In the genomic region with DNA sequence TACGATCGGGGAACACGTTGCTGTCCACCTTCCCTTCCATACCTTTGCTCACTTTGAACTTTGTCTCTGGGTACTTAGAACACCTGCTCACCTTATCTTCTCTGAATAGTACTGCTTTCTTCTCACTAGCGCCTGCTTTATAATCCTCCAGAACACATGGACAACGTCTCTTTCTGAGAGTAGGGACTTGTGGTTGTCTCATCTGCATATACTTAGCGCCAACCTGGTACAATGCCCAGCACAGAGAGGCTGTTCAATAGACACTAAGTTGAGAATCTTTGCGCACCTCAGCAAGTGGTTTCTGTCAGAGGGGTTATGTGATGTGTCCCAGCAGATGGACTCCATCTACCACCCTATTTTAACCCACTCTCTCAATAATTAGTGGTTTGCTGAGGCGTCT, we compare ENCODE assay signal across 8 mouse cellular contexts. TPM values are rescaled to one million over a fixed set of nuclear protein-coding genes. Genes with fewer than 3 reads are reported as not detected.
A peak's percentile ranks its signal among the peaks of the same experiment; 100 is the strongest.
DNase-seq lines count a peak whose midpoint lies in the region; ATAC-seq and TF ChIP-seq lines count a peak whose summit lies in the region.

No protein-coding gene starts in this region.

- peaks cover 24% of the 10 kb centered on the region for H3K36me3 ChIP-seq in kidney, embryonic 15.5 days
- H3K36me3 ChIP-seq in hindbrain, postnatal 0 days (ENCODE audit: insufficient read depth, low read length) = peaks cover 4% of the 10 kb centered on the region; the same call in 1 of the 2 replicates
- H3K36me3 ChIP-seq in midbrain, postnatal 0 days (ENCODE audit: insufficient read depth, low read length) = peaks cover 14% of the 10 kb centered on the region

- WGBS in kidney, embryonic 15.5 days = 47% methylated on average over 8 of the region's 8 CpGs
- 54% methylated on average over 8 of the region's 8 CpGs for WGBS in hindbrain, postnatal 0 days
- WGBS in midbrain, postnatal 0 days = 55% methylated on average over 8 of the region's 8 CpGs

- H3K4me3 ChIP-seq in kidney, embryonic 15.5 days (replicated peaks) = peak overlapping the region; percentile 90
- peak overlapping the region; percentile 79 for H3K4me3 ChIP-seq in hindbrain, postnatal 0 days (ENCODE audit: low read length)
- H3K4me3 ChIP-seq in midbrain, postnatal 0 days (ENCODE audit: low read depth, low read length) = peak overlapping the region; percentile 53

- ATAC-seq in kidney, embryonic 15.5 days (replicated peaks; ENCODE audit: low FRiP score) = no peak
- no peak for ATAC-seq in hindbrain, postnatal 0 days
- no peak for ATAC-seq in midbrain, postnatal 0 days (ENCODE audit: low FRiP score)

- no peaks in the 10 kb centered on the region for H3K27me3 ChIP-seq in kidney, embryonic 15.5 days
- no peaks in the 10 kb centered on the region for H3K27me3 ChIP-seq in hindbrain, postnatal 0 days (ENCODE audit: insufficient read depth, low read length)
- H3K27me3 ChIP-seq in midbrain, postnatal 0 days (ENCODE audit: insufficient read depth, low read length) = no peaks in the 10 kb centered on the region

- H3K9ac ChIP-seq in kidney, embryonic 15.5 days = peak overlapping the region; percentile 69
- H3K9ac ChIP-seq in hindbrain, postnatal 0 days (replicated peaks; ENCODE audit: low read length) = peak overlapping the region; percentile 84
- H3K9ac ChIP-seq in midbrain, postnatal 0 days (replicated peaks; ENCODE audit: low read length, poor library complexity, severe bottlenecking) = no peak overlapping the region

- no peak for TF ChIP-seq CTCF in hindbrain, postnatal 0 days (IDR thresholded peaks at IDR 0.05; ENCODE audit: low read depth)
- TF ChIP-seq CTCF in midbrain, postnatal 0 days (IDR thresholded peaks at IDR 0.05) = no peak

- no peak overlapping the region for H3K27ac ChIP-seq in kidney, embryonic 15.5 days
- peak overlapping the region; percentile 98; the same call in 1 of the 2 replicates for H3K27ac ChIP-seq in hindbrain, postnatal 0 days
- no peak overlapping the region for H3K27ac ChIP-seq in midbrain, postnatal 0 days (ENCODE audit: low read depth, low read length)

- H3K9me3 ChIP-seq in kidney, embryonic 15.5 days (replicated peaks) = no peaks in the 10 kb centered on the region
- H3K9me3 ChIP-seq in hindbrain, postnatal 0 days (ENCODE audit: low read length) = no peaks in the 10 kb centered on the region
- H3K9me3 ChIP-seq in midbrain, postnatal 0 days (ENCODE audit: low read length) = no peaks in the 10 kb centered on the region

- peak overlapping the region; percentile 89 for H3K4me2 ChIP-seq in kidney, embryonic 15.5 days
- H3K4me2 ChIP-seq in hindbrain, postnatal 0 days (ENCODE audit: low read depth, low read length) = peak overlapping the region; percentile 84
- peak overlapping the region; percentile 81 for H3K4me2 ChIP-seq in midbrain, postnatal 0 days (ENCODE audit: low read depth, low read length, poor library complexity, severe bottlenecking)

- no peak for DNase-seq in kidney, postnatal 36 days
- DNase-seq in c-Kit-positive CD71-positive TER-119-positive erythroid progenitor cells, embryonic 14.5 days (ENCODE audit: low spot score) = peak; percentile 35
- no peak for DNase-seq in hindbrain, postnatal 0 days (ENCODE audit: low spot score)
- no peak for DNase-seq in midbrain, postnatal 0 days (ENCODE audit: low spot score)
- DNase-seq in urinary bladder, postnatal 4 days (ENCODE audit: low spot score in 2 of 2) = no peak
- no peak for DNase-seq in thymus, postnatal 25 days
- DNase-seq in lung, postnatal 4 days = no peak

- H3K4me1 ChIP-seq in kidney, embryonic 15.5 days = peaks cover 32% of the 10 kb centered on the region
- peaks cover 21% of the 10 kb centered on the region for H3K4me1 ChIP-seq in hindbrain, postnatal 0 days (ENCODE audit: insufficient read depth, low read length)
- peaks cover 17% of the 10 kb centered on the region for H3K4me1 ChIP-seq in midbrain, postnatal 0 days (ENCODE audit: insufficient read depth, low read length)

RNA-seq across cellular contexts. Expression of gene Txn2, which starts 1.0 kb away (rescaled TPM):
- polyA plus RNA-seq in kidney, embryonic 15.5 days (2015; fragmentation: Nextera tagmentation; extraction: Ambion mirVana) = 240 and 253 TPM in 2 replicates
- 46.4 and 52.5 TPM in 2 replicates for total RNA-seq in hindbrain, postnatal 0 days (2014; rRNA removed)
- polyA plus RNA-seq in hindbrain, postnatal 0 days (2015; fragmentation: Nextera tagmentation; extraction: Ambion mirVana) = 212 and 215 TPM in 2 replicates
- 39.6 and 39.9 TPM in 2 replicates for total RNA-seq in midbrain, postnatal 0 days (2014; rRNA removed)
- polyA plus RNA-seq in midbrain, postnatal 0 days (2015; fragmentation: Nextera tagmentation; extraction: Ambion mirVana) = 182 and 194 TPM in 2 replicates

RNA-seq across cellular contexts. Expression of gene Foxred2, which starts 26.7 kb away (rescaled TPM):
- 4.6 and 5.6 TPM in 2 replicates for polyA plus RNA-seq in kidney, embryonic 15.5 days (2015; fragmentation: Nextera tagmentation; extraction: Ambion mirVana)
- total RNA-seq in hindbrain, postnatal 0 days (2014; rRNA removed) = 26.5 and 38.7 TPM in 2 replicates
- polyA plus RNA-seq in hindbrain, postnatal 0 days (2015; fragmentation: Nextera tagmentation; extraction: Ambion mirVana) = 9.1 and 9.8 TPM in 2 replicates
- 23.9 and 31.0 TPM in 2 replicates for total RNA-seq in midbrain, postnatal 0 days (2014; rRNA removed)
- polyA plus RNA-seq in midbrain, postnatal 0 days (2015; fragmentation: Nextera tagmentation; extraction: Ambion mirVana) = 10.3 and 11.2 TPM in 2 replicates

RNA-seq across cellular contexts. Expression of gene Eif3d, which starts 40.8 kb away (rescaled TPM):
- polyA plus RNA-seq in kidney, embryonic 15.5 days (2015; fragmentation: Nextera tagmentation; extraction: Ambion mirVana) = 210 and 223 TPM in 2 replicates
- 121 and 139 TPM in 2 replicates for total RNA-seq in hindbrain, postnatal 0 days (2014; rRNA removed)
- 143 and 155 TPM in 2 replicates for polyA plus RNA-seq in hindbrain, postnatal 0 days (2015; fragmentation: Nextera tagmentation; extraction: Ambion mirVana)
- 133 and 142 TPM in 2 replicates for total RNA-seq in midbrain, postnatal 0 days (2014; rRNA removed)
- 154 and 160 TPM in 2 replicates for polyA plus RNA-seq in midbrain, postnatal 0 days (2015; fragmentation: Nextera tagmentation; extraction: Ambion mirVana)
